Mouse (Mus musculus): Measurements from ENCODE around the gene Ppm1h. TPM values are rescaled to one million over a fixed set of nuclear protein-coding genes. Genes with fewer than 3 reads are reported as not detected.

Ppm1h gene
- polyA plus RNA-seq, 2 experiments: 0.60 to 1.5 TPM

- H3K9ac ChIP-seq (replicated peaks): no peak overlapping the region
- H3K4me1 ChIP-seq (replicated peaks; ENCODE audit: control insufficient read depth in 2 of 2, insufficient read depth in 2 of 2, low read length in 1 of 2): no peaks in the 10 kb centered on the region; a peak in 1 of 4 replicates
- TF ChIP-seq CTCF (IDR thresholded peaks at IDR 0.05; ENCODE audit: low read depth): no peak
- TF ChIP-seq EP300 (IDR thresholded peaks at IDR 0.05; ENCODE audit: low read depth): no peak
- H3K27ac ChIP-seq: no peak overlapping the region
- no peak for DNase-seq (ENCODE audit: low read depth in 3 of 3, low spot score in 3 of 3)
- no peak overlapping the region for H3K4me3 ChIP-seq (ENCODE audit: insufficient read depth in 1 of 2, low read depth in 2 of 2, low read length in 2 of 2)
- no peaks in the 10 kb centered on the region for H3K27me3 ChIP-seq (ENCODE audit: control insufficient read depth, insufficient read depth, low read length)
- H3K4me2 ChIP-seq (ENCODE audit: low read depth): no peak overlapping the region
- ATAC-seq (ENCODE audit: insufficient read depth): no peak
- WGBS (ENCODE audit: insufficient replicate concordance): 74% methylated on average over 10 of the region's 10 CpGs
- no peaks in the 10 kb centered on the region for H3K9me3 ChIP-seq (ENCODE audit: control insufficient read depth, low read length)
- H3K36me3 ChIP-seq (replicated peaks; ENCODE audit: control insufficient read depth, insufficient read depth, low read depth): no peaks in the 10 kb centered on the region
Observed at GRCm38 (mm10) chr10:122881456-122881855, 202.9 kb downstream of the Ppm1h start.

- Histone ChIP-seq H3K4me1 (replicated peaks; ENCODE audit: control insufficient read depth in 2 of 2, insufficient read depth in 2 of 2, low read length in 1 of 2) (no peaks in the 10 kb centered on the region; a peak in 1 of 4 replicates), H3K27me3 (ENCODE audit: control insufficient read depth, insufficient read depth, low read length) (no peaks in the 10 kb centered on the region), H3K9ac (replicated peaks) (no peak overlapping the region), H3K4me2 (ENCODE audit: low read depth) (no peak overlapping the region), H3K27ac (no peak overlapping the region), H3K4me3 (ENCODE audit: insufficient read depth in 1 of 2, low read depth in 2 of 2, low read length in 2 of 2) (no peak overlapping the region), H3K36me3 (replicated peaks; ENCODE audit: control insufficient read depth, insufficient read depth, low read depth) (no peaks in the 10 kb centered on the region), H3K9me3 (ENCODE audit: control insufficient read depth, low read length) (no peaks in the 10 kb centered on the region)
- 17% methylated on average over 4 of the region's 4 CpGs for WGBS (ENCODE audit: insufficient replicate concordance)
- TF ChIP-seq CTCF (IDR thresholded peaks at IDR 0.05; ENCODE audit: low read depth) (no peak), EP300 (IDR thresholded peaks at IDR 0.05; ENCODE audit: low read depth) (no peak)
- DNase-seq (ENCODE audit: low read depth in 3 of 3, low spot score in 3 of 3): no peak
- no peak for ATAC-seq (ENCODE audit: insufficient read depth)
Observed at GRCm38 (mm10) chr10:122882614-122883013, 204.1 kb downstream of the Ppm1h start.

- 62% methylated on average over 15 of the region's 15 CpGs for WGBS (ENCODE audit: insufficient replicate concordance)
- Histone ChIP-seq H3K4me1 (replicated peaks; ENCODE audit: control insufficient read depth in 2 of 2, insufficient read depth in 2 of 2, low read length in 1 of 2) (no peaks in the 10 kb centered on the region; a peak in 1 of 4 replicates), H3K27ac (no peak overlapping the region), H3K4me3 (ENCODE audit: insufficient read depth in 1 of 2, low read depth in 2 of 2, low read length in 2 of 2) (no peak overlapping the region), H3K9ac (replicated peaks) (no peak overlapping the region), H3K27me3 (ENCODE audit: control insufficient read depth, insufficient read depth, low read length) (no peaks in the 10 kb centered on the region), H3K4me2 (ENCODE audit: low read depth) (no peak overlapping the region), H3K36me3 (replicated peaks; ENCODE audit: control insufficient read depth, insufficient read depth, low read depth) (no peaks in the 10 kb centered on the region), H3K9me3 (ENCODE audit: control insufficient read depth, low read length) (no peaks in the 10 kb centered on the region)
- DNase-seq (ENCODE audit: low read depth in 3 of 3, low spot score in 3 of 3): no peak
- TF ChIP-seq EP300 (IDR thresholded peaks at IDR 0.05; ENCODE audit: low read depth) (no peak), CTCF (IDR thresholded peaks at IDR 0.05; ENCODE audit: low read depth) (no peak)
- ATAC-seq (ENCODE audit: insufficient read depth): no peak
Observed at GRCm38 (mm10) chr10:122883823-122884743, 205.5 kb downstream of the Ppm1h start.

GRCm38 (mm10) chr10:122885301-122885700 lies 206.7 kb downstream of the Ppm1h start:
- no peak for TF ChIP-seq CTCF (IDR thresholded peaks at IDR 0.05; ENCODE audit: low read depth)
- TF ChIP-seq EP300 (IDR thresholded peaks at IDR 0.05; ENCODE audit: low read depth): no peak
- H3K9me3 ChIP-seq (ENCODE audit: control insufficient read depth, low read length): no peaks in the 10 kb centered on the region
- DNase-seq (ENCODE audit: low read depth in 3 of 3, low spot score in 3 of 3) (no peak), ATAC-seq (ENCODE audit: insufficient read depth) (no peak)
- no peak overlapping the region for H3K4me3 ChIP-seq (ENCODE audit: insufficient read depth in 1 of 2, low read depth in 2 of 2, low read length in 2 of 2)
- 66% methylated on average over 5 of the region's 5 CpGs for WGBS (ENCODE audit: insufficient replicate concordance)
- no peaks in the 10 kb centered on the region for H3K27me3 ChIP-seq (ENCODE audit: control insufficient read depth, insufficient read depth, low read length)
- no peak overlapping the region for H3K4me2 ChIP-seq (ENCODE audit: low read depth)
- H3K9ac ChIP-seq (replicated peaks): no peak overlapping the region
- H3K36me3 ChIP-seq (replicated peaks; ENCODE audit: control insufficient read depth, insufficient read depth, low read depth): no peaks in the 10 kb centered on the region
- H3K27ac ChIP-seq: no peak overlapping the region
- H3K4me1 ChIP-seq (replicated peaks; ENCODE audit: control insufficient read depth in 2 of 2, insufficient read depth in 2 of 2, low read length in 1 of 2): no peaks in the 10 kb centered on the region; a peak in 1 of 4 replicates
